Mouse (Mus musculus) forebrain, embryonic 16.5 days (tissue): ENCODE measurements around the gene Plk3. TPM values are rescaled to one million over a fixed set of nuclear protein-coding genes. Genes with fewer than 3 reads are reported as not detected.

ENCODE experiments used
- ATAC-seq: fragments of 200-750 bp; cut with Nextera tagmentation; 2 replicates; pipeline ENCODE4 v1.8.0; 2017; ENCODE audit warnings: mild to moderate bottlenecking, moderate library complexity
- H3K27ac ChIP-seq: fragments of 300-500 bp; sonication (generic); 2 replicates; pipeline ENCODE4 v1.5.1; 2014; ENCODE audit warnings: low read length, control low read depth
- H3K27me3 ChIP-seq: fragments of 300-500 bp; sonication (generic); replicated peaks from 2 replicates; pipeline ENCODE4 v1.6.1; 2014; ENCODE audit warnings: low read length; ENCODE audit not compliant: control insufficient read depth, insufficient read depth
- H3K36me3 ChIP-seq: fragments of 300-500 bp; sonication (generic); 2 replicates; pipeline ENCODE4 v1.6.1; 2014; ENCODE audit not compliant: control insufficient read depth, insufficient read depth
- H3K4me1 ChIP-seq: fragments of 300-500 bp; sonication (generic); replicated peaks from 2 replicates; pipeline ENCODE4 v1.6.1; 2014; ENCODE audit warnings: low read length; ENCODE audit not compliant: control insufficient read depth, insufficient read depth
- H3K4me2 ChIP-seq: fragments of 300-500 bp; sonication (generic); 2 replicates; pipeline ENCODE4 v1.6.1; 2014; ENCODE audit warnings: mild to moderate bottlenecking, low read length, control low read depth
- H3K4me3 ChIP-seq: fragments of 300-500 bp; sonication (generic); replicated peaks from 2 replicates; pipeline ENCODE4 v1.5.1; 2014; ENCODE audit warnings: mild to moderate bottlenecking, low read length, control low read depth
- H3K9ac ChIP-seq: fragments of 300-500 bp; sonication (generic); replicated peaks from 2 replicates; pipeline ENCODE4 v1.6.1; 2014; ENCODE audit warnings: low read depth, low read length, control low read depth
- H3K9me3 ChIP-seq: fragments of 300-500 bp; sonication (generic); 2 replicates; pipeline ENCODE4 v1.6.1; 2016; ENCODE audit warnings: low read length; ENCODE audit not compliant: control insufficient read depth
- whole genome bisulfite sequencing: fragments of 180-500 bp; shearing (Covaris S2); extraction: QIAGEN DNeasy Blood & Tissue Kit; methylation state at CpG from one replicate; pipeline ENCODE4 v1.1.7; 2014; 5-methylcytosine and 5-hydroxymethylcytosine counted together
- polyA plus RNA-seq: library from polyadenylated mRNA; unstranded; fragments of >200 nt; fragmentation: Nextera tagmentation; extraction: Ambion mirVana; gene quantifications from 2 replicates; pipeline ENCODE4 v1.2.1, GENCODE M21; 2015

The Plk3 gene
- polyA plus RNA-seq, 1 experiment from 2014 or later, result 10.2 TPM

DNA sequence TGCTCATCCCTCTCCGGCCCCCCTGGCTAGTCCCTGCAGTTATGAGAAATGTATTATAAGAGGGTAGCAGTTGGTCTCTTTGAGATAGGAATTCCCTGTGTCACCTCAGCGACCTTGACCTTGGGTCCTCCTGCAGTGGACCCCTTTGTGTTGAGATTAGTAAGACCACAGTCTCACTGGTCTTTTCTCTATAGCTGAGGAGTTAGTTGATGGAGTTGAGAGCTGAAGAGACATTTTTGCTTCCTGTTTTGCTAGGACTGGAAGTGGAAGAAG is 35.1 kb downstream of the Plk3 start:
- WGBS, result 55% methylated on average over 2 of the region's 2 CpGs

DNA sequence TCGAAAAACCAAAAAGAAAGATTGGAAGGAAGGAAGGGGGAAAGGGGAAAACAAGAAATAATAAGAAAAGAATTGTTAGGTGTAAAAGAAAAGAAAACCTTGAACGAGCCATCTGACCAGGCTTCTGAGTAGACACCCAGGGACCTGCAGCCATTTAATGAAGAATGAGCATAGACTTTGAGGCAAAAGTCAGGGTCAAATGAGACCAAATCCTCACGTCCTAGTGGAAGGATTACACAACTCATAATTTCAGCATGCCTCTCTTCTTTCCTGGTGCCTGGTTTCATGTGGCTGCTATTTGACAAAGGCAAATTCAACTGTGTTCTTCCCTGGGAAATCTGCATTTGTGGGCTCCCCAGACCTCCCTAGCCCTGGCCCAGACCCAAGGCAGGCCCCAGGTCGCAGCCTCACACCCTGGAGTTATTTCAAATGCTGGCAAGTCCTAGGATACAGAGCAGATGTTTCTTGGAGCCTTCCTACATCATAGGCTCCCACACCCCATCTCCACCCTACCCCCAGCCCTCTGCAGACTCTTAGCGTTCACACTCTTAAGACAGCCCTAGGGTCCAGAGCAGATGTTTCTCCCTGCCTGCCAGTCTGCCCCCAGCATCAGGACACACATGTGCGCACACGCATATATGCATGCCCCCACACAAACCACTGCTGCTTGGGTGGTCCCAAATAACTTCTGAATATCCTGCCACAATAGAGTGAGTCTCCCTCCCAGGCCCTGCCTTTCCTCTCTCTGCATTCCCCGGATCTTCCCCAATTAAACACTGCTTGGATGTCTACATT is 35.6 kb downstream of the Plk3 start:
- H3K27me3 ChIP-seq, result no peaks in the 10 kb centered on the region; the same call in 1 of the 2 replicates
- WGBS, result 62% methylated on average over 8 of the region's 8 CpGs
- H3K4me2 ChIP-seq, result no peak overlapping the region
- H3K27ac ChIP-seq, result no peak overlapping the region
- H3K9ac ChIP-seq, result no peak overlapping the region
- no peaks in the 10 kb centered on the region for H3K36me3 ChIP-seq
- H3K4me1 ChIP-seq, result peaks cover 10% of the 10 kb centered on the region
- H3K4me3 ChIP-seq, result no peak overlapping the region
- ATAC-seq, result no peak
- no peaks in the 10 kb centered on the region for H3K9me3 ChIP-seq

More for the DNA sequence above, 35.1 kb downstream of the Plk3 start:
- no peak overlapping the region for H3K4me2 ChIP-seq
- no peak overlapping the region for H3K9ac ChIP-seq
- no peaks in the 10 kb centered on the region; the same call in 1 of the 2 replicates for H3K27me3 ChIP-seq
- no peak overlapping the region for H3K4me3 ChIP-seq
- peaks cover 10% of the 10 kb centered on the region for H3K4me1 ChIP-seq
- ATAC-seq, result no peak
- H3K9me3 ChIP-seq, result no peaks in the 10 kb centered on the region
- H3K27ac ChIP-seq, result no peak overlapping the region
- no peaks in the 10 kb centered on the region for H3K36me3 ChIP-seq

DNA sequence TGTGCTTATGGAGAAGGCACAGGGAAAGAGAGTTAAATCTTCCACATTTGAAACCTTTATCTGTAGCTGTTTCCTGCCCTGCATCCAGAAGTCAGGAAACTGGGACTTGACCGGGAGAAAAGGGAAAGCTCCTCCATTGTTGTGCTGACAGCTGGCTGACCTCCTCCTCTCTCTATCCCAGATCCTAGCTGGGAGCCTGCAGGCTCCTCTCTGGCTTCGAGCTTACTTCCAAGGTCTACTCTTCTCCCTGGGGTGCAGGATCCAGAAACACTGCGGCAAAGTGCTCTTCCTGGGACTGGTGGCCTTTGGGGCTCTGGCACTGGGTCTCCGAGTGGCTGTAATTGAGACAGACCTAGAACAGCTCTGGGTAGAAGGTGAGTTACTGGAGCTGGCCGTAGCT is 37.1 kb downstream of the Plk3 start:
- H3K27ac ChIP-seq, result no peak overlapping the region
- H3K27me3 ChIP-seq, result no peaks in the 10 kb centered on the region; the same call in 1 of the 2 replicates
- H3K9ac ChIP-seq, result peak overlapping the region; percentile 59
- no peak for ATAC-seq
- peak overlapping the region; percentile 50 for H3K4me3 ChIP-seq
- H3K36me3 ChIP-seq, result no peaks in the 10 kb centered on the region
- WGBS, result 16% methylated on average over 5 of the region's 5 CpGs
- H3K4me2 ChIP-seq, result peak overlapping the region; percentile 76
- peaks cover 10% of the 10 kb centered on the region for H3K4me1 ChIP-seq
- H3K9me3 ChIP-seq, result no peaks in the 10 kb centered on the region

DNA sequence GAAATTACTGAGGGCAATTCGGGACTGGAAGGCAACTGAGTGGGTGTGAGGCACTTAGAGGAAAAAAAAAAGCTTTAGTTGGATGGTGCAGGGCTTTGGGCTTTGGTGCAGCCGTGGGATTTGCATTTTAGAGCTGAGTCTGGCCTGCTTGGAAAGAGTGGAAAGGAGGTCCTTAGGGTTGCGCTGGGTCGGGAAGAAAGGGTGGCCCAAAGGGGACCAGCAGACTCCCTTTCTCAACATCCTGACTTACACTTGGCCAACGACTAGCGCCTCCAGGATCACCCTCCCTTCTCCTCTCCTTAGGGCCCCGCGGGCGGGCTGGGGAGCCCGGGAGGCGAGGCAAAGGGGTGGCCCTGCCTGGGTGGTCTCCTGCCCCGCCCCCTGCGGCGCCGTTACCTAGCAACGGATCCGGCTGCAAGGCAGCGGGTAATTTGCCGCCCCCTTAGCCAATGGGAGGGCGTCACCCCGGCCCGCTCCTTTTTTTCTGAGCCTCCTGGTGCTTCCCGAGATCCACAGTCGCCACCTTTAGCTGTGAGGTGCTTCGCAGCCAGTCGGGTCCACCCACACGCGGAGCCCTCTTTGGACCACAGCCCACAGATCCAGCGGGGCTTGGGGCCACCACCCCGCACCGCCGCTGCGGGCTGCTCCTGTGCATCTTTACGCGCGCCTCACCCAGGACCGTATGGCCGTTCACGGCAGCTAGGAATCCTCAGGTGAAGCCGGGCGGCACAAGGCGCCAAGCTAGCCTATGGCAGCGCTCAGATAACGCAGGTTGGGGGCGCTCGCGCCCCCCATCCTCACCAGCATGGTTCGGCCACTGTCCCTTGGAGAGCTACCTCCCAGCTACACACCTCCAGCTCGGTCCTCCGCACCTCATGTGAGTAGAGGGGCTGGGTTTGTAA is 38.0 kb downstream of the Plk3 start, which contains the start of gene Ptch2:
Ptch2 (plus strand) TSS at position 525 of the 902 bp plus-strand sequence.
- H3K27me3 ChIP-seq, result no peaks in the 10 kb centered on the region; the same call in 1 of the 2 replicates
- H3K4me2 ChIP-seq, result peak within 1 kb of the TSS; percentile 76
- no peak within 1 kb of the TSS for H3K27ac ChIP-seq
- H3K36me3 ChIP-seq, result no peaks in the 10 kb centered on the region
- H3K4me1 ChIP-seq, result peaks cover 10% of the 10 kb centered on the region
- H3K9ac ChIP-seq, result peak within 1 kb of the TSS; percentile 59
- peak within 1 kb of the TSS; percentile 50 for H3K4me3 ChIP-seq
- ATAC-seq, result peak; percentile 92
- WGBS, result under 1% methylated on average over 46 of the region's 50 CpGs
- no peaks in the 10 kb centered on the region for H3K9me3 ChIP-seq

DNA sequence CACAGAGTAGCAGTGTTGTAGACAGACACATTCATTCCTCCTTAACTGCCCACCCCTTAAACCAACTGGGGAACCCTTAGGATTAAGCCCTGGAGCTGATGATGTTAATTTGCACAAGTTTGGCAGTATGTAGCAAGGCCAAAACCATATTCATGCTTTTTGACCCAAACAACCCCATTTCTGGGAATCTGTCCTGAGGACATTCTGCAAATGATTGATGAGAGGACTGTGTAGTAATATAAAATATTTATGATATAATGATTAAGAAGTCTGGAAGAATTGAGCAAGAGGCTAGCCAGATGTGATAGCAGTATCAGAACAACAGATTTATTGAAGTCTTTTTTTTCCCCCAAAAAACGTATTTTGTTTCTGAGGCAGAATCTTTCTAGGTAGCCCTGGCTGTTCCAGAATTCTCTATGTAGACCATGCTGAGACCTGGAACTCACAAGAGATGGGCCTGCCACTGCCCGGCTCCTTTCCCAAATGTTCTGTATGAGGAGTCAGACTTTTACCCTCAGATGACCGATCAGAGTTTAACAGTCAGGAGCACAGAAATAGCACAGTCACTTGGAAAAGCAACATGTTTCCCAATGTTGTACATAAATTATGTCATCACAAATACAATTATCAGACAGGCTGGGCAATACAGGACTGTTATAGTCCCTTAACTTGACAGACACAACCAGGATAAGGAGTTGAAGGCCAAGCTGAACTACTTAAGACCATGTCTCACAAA is 39.0 kb downstream of the Plk3 start:
- Histone ChIP-seq H3K4me1 (peaks cover 10% of the 10 kb centered on the region), H3K36me3 (no peaks in the 10 kb centered on the region), H3K27me3 (no peaks in the 10 kb centered on the region; the same call in 1 of the 2 replicates), H3K9ac (no peak overlapping the region), H3K27ac (no peak overlapping the region), H3K4me2 (no peak overlapping the region), H3K4me3 (no peak overlapping the region), H3K9me3 (no peaks in the 10 kb centered on the region)
- 85% methylated on average over 3 of the region's 3 CpGs for WGBS
- ATAC-seq, result no peak

DNA sequence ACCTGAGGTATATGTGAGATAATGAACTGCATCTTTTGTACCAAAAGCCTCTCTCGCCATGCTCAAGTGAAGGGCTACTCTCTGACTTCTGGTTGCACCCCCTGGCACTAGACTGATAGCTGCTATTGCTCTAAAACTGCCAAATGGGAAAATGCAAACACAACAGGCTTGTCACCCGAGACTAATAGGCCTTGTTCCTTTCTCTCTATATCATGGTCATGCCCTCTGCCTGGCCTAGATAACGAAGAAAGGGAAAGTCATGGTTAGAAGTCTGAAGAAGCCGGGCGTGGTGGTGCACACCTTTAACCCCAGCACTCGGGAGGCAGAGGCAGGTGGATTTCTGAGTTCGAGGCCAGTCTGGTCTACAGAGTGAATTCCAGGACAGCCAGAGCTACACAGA is 43.2 kb downstream of the Plk3 start:
- H3K27ac ChIP-seq, result no peak overlapping the region
- H3K4me1 ChIP-seq, result peaks cover 4% of the 10 kb centered on the region; the same call in 1 of the 2 replicates
- no peak overlapping the region for H3K9ac ChIP-seq
- H3K4me3 ChIP-seq, result no peak overlapping the region
- 83% methylated on average over 7 of the region's 7 CpGs for WGBS
- H3K36me3 ChIP-seq, result 0 out of 2 replicates have a peak, but pooled peaks cover 2% of the 10 kb centered on the region
- H3K27me3 ChIP-seq, result no peaks in the 10 kb centered on the region
- no peak overlapping the region for H3K4me2 ChIP-seq
- no peaks in the 10 kb centered on the region for H3K9me3 ChIP-seq
- ATAC-seq, result no peak

DNA sequence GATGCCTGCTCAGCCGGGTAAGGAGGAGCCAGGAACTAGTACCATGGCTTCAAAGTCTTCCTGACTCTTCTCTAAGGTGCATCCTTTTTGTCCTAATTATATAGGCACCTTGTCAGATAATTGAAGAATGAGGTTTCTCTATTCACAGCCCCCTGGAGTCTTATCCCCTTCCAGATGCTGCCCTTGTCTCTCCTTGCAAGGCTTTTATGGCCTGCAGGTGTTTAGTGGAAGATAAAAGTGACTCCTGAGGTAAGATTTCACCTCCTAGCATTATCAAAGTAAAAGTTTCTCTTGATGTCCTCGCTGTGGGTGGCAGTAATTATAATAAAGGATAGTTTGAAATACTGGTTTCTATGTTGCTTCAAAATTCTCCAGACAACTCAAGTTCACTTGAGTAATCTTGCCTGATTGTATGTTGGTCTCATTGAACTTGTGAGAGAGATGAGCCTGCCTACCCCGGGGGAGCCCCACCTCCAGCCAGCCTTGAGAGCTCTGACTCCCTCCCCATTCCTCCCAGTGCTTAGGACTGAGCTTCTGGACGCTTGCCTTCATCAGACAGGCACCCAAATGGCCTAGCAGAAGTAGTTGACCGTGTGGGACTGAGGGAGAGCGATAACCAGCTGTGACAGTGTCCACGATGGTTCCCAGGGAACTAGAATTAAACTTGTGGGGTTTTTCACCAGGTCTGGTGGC is 45.7 kb downstream of the Plk3 start:
- no peak for ATAC-seq
- H3K36me3 ChIP-seq, result 0 out of 2 replicates have a peak, but pooled peaks cover 2% of the 10 kb centered on the region
- no peak overlapping the region for H3K4me3 ChIP-seq
- no peaks in the 10 kb centered on the region for H3K9me3 ChIP-seq
- no peaks in the 10 kb centered on the region for H3K4me1 ChIP-seq
- no peak overlapping the region for H3K9ac ChIP-seq
- no peak overlapping the region for H3K4me2 ChIP-seq
- no peaks in the 10 kb centered on the region for H3K27me3 ChIP-seq
- 79% methylated on average over 7 of the region's 7 CpGs for WGBS
- no peak overlapping the region for H3K27ac ChIP-seq
